Mouse (Mus musculus): ENCODE measurements around the gene Hydin. TPM values are rescaled to one million over a fixed set of nuclear protein-coding genes. Genes with fewer than 3 reads are reported as not detected.

Hydin gene
- total and polyA plus RNA-seq, 3 experiments: 9.5 to 17.3 (median 9.8) TPM

DNA sequence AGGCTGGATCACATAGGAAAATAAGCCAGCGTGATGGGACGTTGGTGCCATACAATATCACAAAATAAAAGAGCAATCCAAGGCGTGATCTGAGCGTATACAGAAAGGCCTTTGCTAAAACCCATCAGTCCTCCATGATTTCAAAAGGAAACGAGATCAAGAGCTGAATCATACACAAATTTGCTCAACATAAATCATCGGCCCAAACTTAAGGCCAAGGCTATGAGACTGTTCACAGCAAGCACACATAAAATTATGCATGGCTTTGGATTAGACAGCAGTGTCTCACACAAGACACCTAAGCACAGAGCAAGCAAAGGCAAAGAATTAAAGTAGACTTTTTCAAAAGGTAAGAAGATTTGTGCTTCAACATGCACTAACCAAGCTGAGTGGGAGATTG is 133.8 kb downstream of the Hydin start:
- no peak overlapping the region for H3K27ac ChIP-seq (ENCODE audit: insufficient read depth, low read depth)
- H3K4me3 ChIP-seq (replicated peaks in 1 of 3; ENCODE audit: low read depth in 2 of 3, low read length in 2 of 3, poor library complexity in 1 of 3): no peak overlapping the region
- H3K27me3 ChIP-seq (replicated peaks): no peaks in the 10 kb centered on the region
- H3K4me2 ChIP-seq (ENCODE audit: insufficient read depth, low read depth, poor library complexity, severe bottlenecking): no peak overlapping the region
- H3K9me3 ChIP-seq (replicated peaks; ENCODE audit: low read length): no peaks in the 10 kb centered on the region
- TF ChIP-seq MAZ (IDR thresholded peaks at IDR 0.05; ENCODE audit: low read depth, low read length): no peak
- no peak for TF ChIP-seq CTCF (conservative IDR thresholded peaks at IDR 0.05 in 1 of 2, IDR thresholded peaks at IDR 0.05 in 1 of 2; ENCODE audit: low read depth in 2 of 2, low read length in 2 of 2)
- no peak for TF ChIP-seq ZMIZ1 (IDR thresholded peaks at IDR 0.05; ENCODE audit: low read depth, low read length)
- TF ChIP-seq JUN (IDR thresholded peaks at IDR 0.05; ENCODE audit: insufficient read depth, low read depth, low read length): no peak
- no peak for TF ChIP-seq HCFC1 (IDR thresholded peaks at IDR 0.05; ENCODE audit: low read depth, low read length)
- TF ChIP-seq E2F4 (IDR thresholded peaks at IDR 0.05; ENCODE audit: insufficient replicate concordance, low read depth, low read length): no peak
- no peak for TF ChIP-seq RCOR1 (conservative IDR thresholded peaks at IDR 0.05; ENCODE audit: low read depth, low read length)
- TF ChIP-seq GABPA (IDR thresholded peaks at IDR 0.05; ENCODE audit: insufficient replicate concordance, low read depth, low read length): no peak
- TF ChIP-seq ELF1 (IDR thresholded peaks at IDR 0.05; ENCODE audit: low read depth, low read length): no peak
- no peak for TF ChIP-seq POLR2A (IDR thresholded peaks at IDR 0.05; ENCODE audit: low read depth, low read length)
- TF ChIP-seq NELFE (IDR thresholded peaks at IDR 0.05; ENCODE audit: low read depth, low read length): no peak
- TF ChIP-seq CHD2 (IDR thresholded peaks at IDR 0.05; ENCODE audit: low read length): no peak
- no peak for TF ChIP-seq UBTF (IDR thresholded peaks at IDR 0.05; ENCODE audit: low read depth, low read length)
- TF ChIP-seq IRF4 (IDR thresholded peaks at IDR 0.05; ENCODE audit: low read depth, low read length): no peak
- TF ChIP-seq ZC3H11A (IDR thresholded peaks at IDR 0.05; ENCODE audit: low read depth, low read length): no peak
- TF ChIP-seq MYC (IDR thresholded peaks at IDR 0.05; ENCODE audit: low read depth, low read length): no peak
- no peak for TF ChIP-seq MAX (IDR thresholded peaks at IDR 0.05; ENCODE audit: low read length)
- TF ChIP-seq ZKSCAN1 (IDR thresholded peaks at IDR 0.05; ENCODE audit: borderline replicate concordance, low read depth, low read length): no peak
- no peak for TF ChIP-seq TCF12 (IDR thresholded peaks at IDR 0.05; ENCODE audit: low read depth, low read length)
- no peak for TF ChIP-seq MEF2A (IDR thresholded peaks at IDR 0.05; ENCODE audit: borderline replicate concordance, low read depth, low read length)
- H3K36me3 ChIP-seq (replicated peaks in 1 of 2; ENCODE audit: control insufficient read depth in 1 of 2, insufficient read depth in 1 of 2, low read length in 1 of 2): peaks cover 10 to 72% of the 10 kb centered on the region in 2 experiments
- H3K79me2 ChIP-seq (replicated peaks; ENCODE audit: control insufficient read depth, extremely low read depth, insufficient read depth, poor library complexity, severe bottlenecking): no peaks in the 10 kb centered on the region
- H3K9ac ChIP-seq (ENCODE audit: insufficient read depth, low read depth): no peak overlapping the region
- dilution Hi-C loops (cut with MboI; ENCODE audit: extremely low pct_ligation_motif_present, extremely low pct_unique_long_range_greater_than_20kb, low sequenced_read_pairs) (no loop called here), in situ Hi-C loops (cut with MboI; ENCODE audit: low pct_ligation_motif_present, low pct_unique_long_range_greater_than_20kb, low sequenced_read_pairs) (no loop called here)
- no peak for DNase-seq (ENCODE audit: extremely low read depth)
- H3K4me1 ChIP-seq (ENCODE audit: control insufficient read depth in 1 of 2, insufficient read depth in 2 of 2): peaks cover 10 to 20% of the 10 kb centered on the region in 2 experiments

DNA sequence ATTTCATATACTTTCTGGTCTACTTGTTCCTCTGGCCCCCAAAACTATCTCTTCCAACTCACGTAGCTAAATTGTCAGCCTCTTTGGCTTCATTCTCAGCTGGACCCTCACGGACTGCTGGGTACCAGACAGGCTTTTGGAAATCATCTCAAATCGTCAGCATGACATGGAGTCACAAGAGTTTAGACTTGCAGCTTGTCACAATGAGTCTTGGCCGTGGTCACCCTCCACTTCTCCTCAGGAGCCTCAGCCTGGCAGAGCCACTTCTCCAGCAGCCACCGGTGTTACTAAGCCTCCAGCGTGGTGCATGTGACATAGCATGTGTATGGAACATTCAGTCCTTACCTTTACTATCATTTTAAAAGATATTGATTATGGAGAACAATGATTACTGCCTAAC is 135.5 kb downstream of the Hydin start:
- TF ChIP-seq MEF2A (IDR thresholded peaks at IDR 0.05; ENCODE audit: borderline replicate concordance, low read depth, low read length) (no peak), NELFE (IDR thresholded peaks at IDR 0.05; ENCODE audit: low read depth, low read length) (no peak), UBTF (IDR thresholded peaks at IDR 0.05; ENCODE audit: low read depth, low read length) (no peak), KAT2A (IDR thresholded peaks at IDR 0.05; ENCODE audit: insufficient replicate concordance, low read length) (no peak), ZC3H11A (IDR thresholded peaks at IDR 0.05; ENCODE audit: low read depth, low read length) (no peak)
- Histone ChIP-seq H3K27me3 (replicated peaks) (no peaks in the 10 kb centered on the region), H3K36me3 (replicated peaks in 1 of 2; ENCODE audit: control insufficient read depth in 1 of 2, insufficient read depth in 1 of 2, low read length in 1 of 2) (peaks cover 6 to 75% of the 10 kb centered on the region in 2 experiments), H3K4me3 (replicated peaks in 1 of 3; ENCODE audit: low read depth in 2 of 3, low read length in 2 of 3, poor library complexity in 1 of 3) (no peak overlapping the region), H3K4me1 (ENCODE audit: control insufficient read depth in 1 of 2, insufficient read depth in 2 of 2) (peaks cover 0 to 13% of the 10 kb centered on the region in 2 experiments; a peak in 2 of 4 replicates), H3K9ac (ENCODE audit: insufficient read depth, low read depth) (no peak overlapping the region), H3K79me2 (replicated peaks; ENCODE audit: control insufficient read depth, extremely low read depth, insufficient read depth, poor library complexity, severe bottlenecking) (no peaks in the 10 kb centered on the region), H3K4me2 (ENCODE audit: insufficient read depth, low read depth, poor library complexity, severe bottlenecking) (no peak overlapping the region), H3K9me3 (replicated peaks; ENCODE audit: low read length) (no peaks in the 10 kb centered on the region), H3K27ac (ENCODE audit: insufficient read depth, low read depth) (no peak overlapping the region)
- no peak for DNase-seq (ENCODE audit: extremely low read depth)
- in situ Hi-C loops (cut with MboI; ENCODE audit: low pct_ligation_motif_present, low pct_unique_long_range_greater_than_20kb, low sequenced_read_pairs) (no loop called here), dilution Hi-C loops (cut with MboI; ENCODE audit: extremely low pct_ligation_motif_present, extremely low pct_unique_long_range_greater_than_20kb, low sequenced_read_pairs) (no loop called here)

Measured in CH12.LX (cell line).